Mouse (Mus musculus) cerebellum, adult 18-20 months (tissue): ENCODE data around the gene Ttc33.
A peak's percentile ranks its signal among the peaks of the same experiment; 100 is the strongest.

Experiments
- DNase-seq, 2 experiments: peaks; one replicate each; pipeline ENCODE4 v3.0.0; 2021

Gene Ttc33

GRCm38 (mm10) chr15:5242241-5243035, 57.1 kb downstream of the Ttc33 start:
- DNase-seq = peak in 1 of 2 experiments; percentile 10

- peak in 1 of 2 experiments; percentile 8 for DNase-seq
Measured at GRCm38 (mm10) chr15:5243036-5243958, 58.0 kb downstream of the Ttc33 start.

- peak; percentile 55 to 58 for DNase-seq
Measured at GRCm38 (mm10) chr15:5243959-5244905, 58.9 kb downstream of the Ttc33 start, which contains the start of gene Ptger4. Ptger4 (minus strand) TSS chr15:5244187.

GRCm38 (mm10) chr15:5250182-5250581, 64.9 kb downstream of the Ttc33 start:
- DNase-seq = no peak

GRCm38 (mm10) chr15:5260183-5260582, 74.9 kb downstream of the Ttc33 start:
- no peak for DNase-seq

- DNase-seq = no peak
Measured at GRCm38 (mm10) chr15:5261004-5261403, 75.7 kb downstream of the Ttc33 start.

GRCm38 (mm10) chr15:5262095-5262667, 76.9 kb downstream of the Ttc33 start:
- DNase-seq = no peak

- DNase-seq = no peak
Measured at GRCm38 (mm10) chr15:5262874-5263504, 77.7 kb downstream of the Ttc33 start.

- DNase-seq = no peak
Measured at GRCm38 (mm10) chr15:5266095-5266494, 80.8 kb downstream of the Ttc33 start.
